Mouse (Mus musculus) CD4-positive, CD25-positive, alpha-beta regulatory T cell (primary cell): ENCODE results near the gene Mthfd2. TPM values are rescaled to one million over a fixed set of nuclear protein-coding genes. Genes with fewer than 3 reads are reported as not detected.

ENCODE experiments used
- polyA plus RNA-seq: library from polyadenylated mRNA; unstranded; fragments of 100-300 nt; shearing (Covaris generic); gene quantifications from one replicate; pipeline ENCODE4 v1.2.1, GENCODE M21; 2017

The Mthfd2 gene
- 72.1 TPM for polyA plus RNA-seq

GRCm38 (mm10) chr6:83325525-83326393 lies at the start of gene Mthfd2, which contains the start of gene Mob1a:
Mthfd2 (minus strand) TSS chr6:83325908.
Mob1a (plus strand) TSS chr6:83326016.

GRCm38 (mm10) chr6:83348873-83349272 lies 23.2 kb upstream of the Mthfd2 start, which contains the start of gene Bola3:
Bola3 (plus strand) TSS chr6:83349147.

Other genes with a start within 250 kb of the Mthfd2 start
- 39.7 TPM for gene Pcgf1, start 248.0 kb downstream of the Mthfd2 start, polyA plus RNA-seq
- 0.22 TPM for gene Lbx2, start 239.5 kb downstream of the Mthfd2 start, polyA plus RNA-seq
- 9.6 TPM for gene Ccdc142, start 224.3 kb downstream of the Mthfd2 start, polyA plus RNA-seq
- gene Gm42688, start 224.3 kb downstream of the Mthfd2 start, polyA plus RNA-seq: 14.8 TPM
- 56.1 TPM for gene Mrpl53, start 216.9 kb downstream of the Mthfd2 start, polyA plus RNA-seq
- gene Mogs, start 210.4 kb downstream of the Mthfd2 start, polyA plus RNA-seq: 129 TPM
- 66.9 TPM for gene Wbp1, start 204.3 kb downstream of the Mthfd2 start, polyA plus RNA-seq
- 50.5 TPM for gene Ino80b, start 200.5 kb downstream of the Mthfd2 start, polyA plus RNA-seq
- gene Rtkn, start 190.4 kb downstream of the Mthfd2 start, polyA plus RNA-seq: 0.84 TPM
- 0.57 TPM for gene Wdr54, start 169.5 kb downstream of the Mthfd2 start, polyA plus RNA-seq
- not detected for gene 1700003E16Rik, start 169.5 kb downstream of the Mthfd2 start, polyA plus RNA-seq
- gene Dctn1, start 160.0 kb downstream of the Mthfd2 start, polyA plus RNA-seq: 83.8 TPM
- gene Slc4a5, start 106.1 kb downstream of the Mthfd2 start, polyA plus RNA-seq: 0.39 TPM
- gene Mob1a, start 108 bp upstream of the Mthfd2 start, polyA plus RNA-seq: 160 TPM
- gene Bola3, start 23.2 kb upstream of the Mthfd2 start, polyA plus RNA-seq: 102 TPM
- gene Tet3, start 133.2 kb upstream of the Mthfd2 start, polyA plus RNA-seq: 66.2 TPM
- 130 TPM for gene Dguok, start 181.1 kb upstream of the Mthfd2 start, polyA plus RNA-seq
- gene Actg2, start 210.4 kb upstream of the Mthfd2 start, polyA plus RNA-seq: 11.8 TPM
- 32.3 TPM for gene Stambp, start 246.8 kb upstream of the Mthfd2 start, polyA plus RNA-seq